Mouse (Mus musculus) right cerebral cortex, postnatal 4 days (tissue): ENCODE measurements around the gene Klf1.
A peak's percentile ranks its signal among the peaks of the same experiment; 100 is the strongest.

ENCODE experiments used
- DNase-seq: peaks from one replicate; pipeline ENCODE4 v3.0.0-alpha.2; 2022

The Klf1 gene

DNA sequence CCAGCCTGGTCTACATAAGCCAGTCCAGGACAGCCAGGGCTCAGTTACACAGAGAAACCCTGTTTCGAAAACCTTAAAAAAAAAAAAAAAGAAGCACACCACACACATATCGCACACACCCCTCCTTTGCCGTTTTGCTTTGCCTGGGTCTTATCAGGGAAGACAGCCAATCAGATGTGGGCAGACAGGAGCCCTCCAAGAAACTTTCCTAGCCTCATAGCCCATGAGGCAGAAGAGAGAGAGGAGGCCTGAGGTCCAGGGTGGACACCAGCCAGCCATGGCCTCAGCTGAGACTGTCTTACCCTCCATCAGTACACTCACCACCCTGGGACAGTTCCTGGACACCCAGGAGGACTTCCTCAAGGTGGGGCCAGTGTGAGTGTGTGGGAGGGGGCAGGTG, at the start of gene Klf1:
TSS of gene Klf1 (plus strand) at position 177 of the 400 bp plus-strand sequence.
- no peak for DNase-seq

DNA sequence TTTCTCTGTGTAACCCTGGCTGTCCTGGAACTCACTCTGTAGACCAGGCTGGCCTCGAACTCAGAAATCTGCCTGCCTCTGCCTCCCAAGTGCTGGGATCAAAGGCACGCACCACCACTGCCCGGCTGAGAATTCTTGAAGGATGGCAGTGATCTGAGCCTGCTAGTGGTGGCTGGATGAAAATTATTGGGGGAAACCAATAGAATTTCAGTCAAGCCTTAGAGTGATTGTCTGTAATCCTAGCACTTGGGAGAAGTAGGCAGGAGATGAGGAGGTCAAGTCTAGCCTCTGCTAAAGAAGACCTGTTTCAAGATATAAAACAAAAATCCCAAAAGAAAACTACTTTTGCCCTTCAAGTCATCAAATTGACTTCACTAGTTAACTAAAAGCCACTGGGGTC, 45.3 kb upstream of the Klf1 start:
- no peak for DNase-seq

- peak; percentile 88 for DNase-seq
Observed at GRCm38 (mm10) chr8:84856864-84857441, 44.8 kb upstream of the Klf1 start, which contains the start of gene Farsa. Gene Farsa, plus strand, starts transcription at chr8:84856989.

DNA sequence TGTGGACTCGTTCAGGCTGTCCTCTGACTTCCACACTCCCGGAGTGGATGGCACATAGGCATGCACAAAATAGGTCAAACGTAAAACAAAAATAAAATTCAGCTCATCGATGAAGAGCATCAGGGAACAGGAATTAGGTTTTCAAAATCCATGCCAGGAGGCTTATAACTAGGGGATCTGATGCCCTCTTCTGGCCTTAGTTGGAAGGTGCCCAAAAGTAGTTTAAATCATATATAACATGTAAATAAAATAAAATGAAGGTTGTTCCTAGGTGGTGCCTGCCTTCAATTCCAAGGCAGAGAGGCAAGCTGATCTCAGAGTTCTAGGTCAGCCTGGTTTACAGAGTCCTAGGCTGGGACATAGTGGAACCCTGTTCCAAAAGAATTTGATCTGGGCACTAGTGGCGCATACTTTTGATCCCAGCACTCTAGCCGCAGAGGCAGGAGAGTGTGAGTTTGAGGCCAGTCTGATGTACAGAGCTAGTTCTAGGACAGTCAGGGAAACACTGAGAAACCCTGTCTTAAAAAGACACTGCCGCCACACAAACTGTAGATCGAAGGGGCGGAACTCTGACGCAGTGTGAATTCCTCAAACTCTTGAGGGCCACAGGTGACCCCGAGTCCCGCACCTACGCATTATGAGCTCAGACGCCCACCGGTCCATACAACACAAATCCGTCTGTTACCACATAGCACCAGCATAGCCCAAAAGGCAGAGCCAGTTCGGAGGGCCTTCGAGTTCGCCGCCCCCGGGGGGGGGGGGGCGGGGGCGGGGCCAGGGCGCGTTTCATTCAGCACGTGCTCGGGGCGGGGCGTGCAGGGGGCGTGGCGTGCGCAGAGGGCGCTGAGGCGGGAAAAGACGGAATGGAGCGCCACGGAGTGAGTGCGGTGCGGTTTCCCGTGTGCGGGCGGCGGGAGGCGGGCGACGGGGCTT, 30.1 kb upstream of the Klf1 start, which contains the start of gene Syce2:
TSS of gene Syce2 (plus strand) at position 736 of the 933 bp plus-strand sequence.
- DNase-seq = peak; percentile 80

DNA sequence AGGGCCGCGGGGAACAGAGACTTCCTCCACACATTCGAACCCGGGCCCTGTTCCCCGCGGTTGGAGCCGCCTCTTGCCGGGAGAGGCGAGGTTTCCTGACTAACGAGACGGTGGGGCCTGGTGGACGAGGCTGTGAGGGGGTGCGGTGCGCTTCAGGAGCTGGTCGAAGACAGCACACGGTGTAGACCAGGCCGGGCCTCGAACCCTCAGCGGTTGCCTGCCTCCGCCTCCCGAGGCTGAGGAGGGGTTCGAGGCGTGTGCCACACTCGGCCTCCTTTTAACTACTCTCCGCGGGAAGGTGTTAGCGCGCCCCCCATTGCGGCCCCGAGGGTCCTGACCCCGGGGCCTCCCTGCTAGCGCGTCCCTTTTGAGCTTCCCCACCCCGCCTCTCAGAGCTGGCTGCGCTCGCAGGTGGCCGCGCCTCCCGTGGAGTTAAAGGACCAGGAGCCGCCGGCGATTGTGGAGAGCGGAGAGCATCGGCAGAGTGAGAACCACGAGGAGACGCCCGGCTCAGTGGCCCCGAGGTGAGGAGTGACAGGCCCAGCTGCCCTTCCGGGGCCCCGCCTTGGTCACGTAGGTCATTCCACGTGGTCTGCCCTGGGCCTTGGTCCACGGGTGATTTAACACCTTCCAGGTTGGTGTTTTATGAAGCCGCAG, 29.3 kb upstream of the Klf1 start:
- DNase-seq = peak; percentile 29

- DNase-seq = no peak
Observed at GRCm38 (mm10) chr8:84873016-84873415, 28.7 kb upstream of the Klf1 start.

- DNase-seq = no peak
Observed at GRCm38 (mm10) chr8:84874339-84874738, 27.4 kb upstream of the Klf1 start.

- no peak for DNase-seq
Observed at GRCm38 (mm10) chr8:84877297-84878035, 24.3 kb upstream of the Klf1 start.

DNA sequence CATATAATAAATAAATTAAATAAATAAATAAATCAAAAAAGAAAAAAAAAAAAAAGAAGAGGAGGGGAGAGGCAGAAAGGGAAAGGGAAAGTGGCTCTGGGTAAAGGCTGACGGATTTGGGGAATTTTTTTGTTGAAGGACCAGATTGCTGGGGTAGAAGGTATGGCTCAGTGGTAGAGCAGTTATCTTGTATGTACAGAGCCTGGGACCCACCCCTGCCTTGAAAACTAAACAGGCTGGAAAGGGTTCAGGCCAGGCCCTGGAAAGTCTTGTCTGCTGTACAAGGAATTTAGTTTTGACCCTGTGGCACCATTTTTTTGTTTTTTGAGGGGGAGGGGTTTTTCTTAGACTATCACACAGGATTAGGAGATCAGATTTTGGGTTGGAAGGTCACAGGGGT, 22.8 kb upstream of the Klf1 start:
- no peak for DNase-seq

DNA sequence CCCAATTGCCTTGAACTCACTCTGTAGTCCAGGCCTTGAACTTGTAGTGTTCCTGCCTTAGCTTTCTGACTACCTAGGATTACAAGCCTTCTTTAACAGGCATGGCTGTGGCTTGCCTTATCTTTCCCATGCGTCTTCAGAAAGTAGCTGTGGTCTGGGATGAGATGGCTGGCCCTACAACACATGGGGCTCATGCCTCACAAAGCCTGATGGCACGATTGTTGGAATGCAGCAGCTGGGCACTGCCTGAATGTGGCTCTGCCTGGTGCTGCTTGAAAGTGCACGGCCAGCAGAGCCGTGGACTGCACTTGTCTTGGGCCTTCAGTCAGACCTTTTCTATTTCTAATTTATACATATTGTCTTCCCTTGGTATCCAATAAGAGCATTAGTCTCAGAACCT, 17.0 kb upstream of the Klf1 start:
- DNase-seq = no peak

GRCm38 (mm10) chr8:84888280-84888679, 13.4 kb upstream of the Klf1 start:
- no peak for DNase-seq

- no peak for DNase-seq
Observed at GRCm38 (mm10) chr8:84889141-84889540, 12.6 kb upstream of the Klf1 start.

GRCm38 (mm10) chr8:84892993-84893708, 8.6 kb upstream of the Klf1 start:
- DNase-seq = no peak

DNA sequence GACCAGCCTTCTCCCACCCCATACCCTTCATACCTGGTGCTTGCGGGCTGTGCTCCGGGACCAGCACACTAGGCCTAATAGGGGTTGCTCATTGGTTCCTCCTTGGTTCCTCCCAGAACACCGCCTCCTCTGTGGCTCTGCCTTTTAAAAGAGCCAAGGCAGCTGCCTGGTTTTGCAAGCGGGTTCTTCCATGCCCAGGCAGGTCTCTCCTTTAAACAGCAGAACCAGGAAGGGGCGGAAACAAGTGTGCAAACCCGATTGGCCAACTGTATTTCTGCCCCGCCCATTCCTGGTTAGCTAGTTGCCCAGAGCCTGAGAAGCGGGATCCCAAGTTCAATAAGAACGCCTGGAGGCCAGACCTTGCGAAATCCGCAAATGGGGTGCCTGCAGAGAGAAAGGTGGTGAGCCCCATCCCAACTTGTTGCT, 8.0 kb upstream of the Klf1 start, which contains the start of gene Gcdh:
TSS of gene Gcdh (minus strand) at position 213 of the 426 bp plus-strand sequence.
- peak; percentile 72 for DNase-seq

- no peak for DNase-seq
Observed at GRCm38 (mm10) chr8:84895963-84896362, 5.8 kb upstream of the Klf1 start.

GRCm38 (mm10) chr8:84901071-84901470, 657 bp upstream of the Klf1 start:
- no peak for DNase-seq

- DNase-seq = no peak
Observed at GRCm38 (mm10) chr8:84902367-84902919, 715 bp downstream of the Klf1 start.

DNA sequence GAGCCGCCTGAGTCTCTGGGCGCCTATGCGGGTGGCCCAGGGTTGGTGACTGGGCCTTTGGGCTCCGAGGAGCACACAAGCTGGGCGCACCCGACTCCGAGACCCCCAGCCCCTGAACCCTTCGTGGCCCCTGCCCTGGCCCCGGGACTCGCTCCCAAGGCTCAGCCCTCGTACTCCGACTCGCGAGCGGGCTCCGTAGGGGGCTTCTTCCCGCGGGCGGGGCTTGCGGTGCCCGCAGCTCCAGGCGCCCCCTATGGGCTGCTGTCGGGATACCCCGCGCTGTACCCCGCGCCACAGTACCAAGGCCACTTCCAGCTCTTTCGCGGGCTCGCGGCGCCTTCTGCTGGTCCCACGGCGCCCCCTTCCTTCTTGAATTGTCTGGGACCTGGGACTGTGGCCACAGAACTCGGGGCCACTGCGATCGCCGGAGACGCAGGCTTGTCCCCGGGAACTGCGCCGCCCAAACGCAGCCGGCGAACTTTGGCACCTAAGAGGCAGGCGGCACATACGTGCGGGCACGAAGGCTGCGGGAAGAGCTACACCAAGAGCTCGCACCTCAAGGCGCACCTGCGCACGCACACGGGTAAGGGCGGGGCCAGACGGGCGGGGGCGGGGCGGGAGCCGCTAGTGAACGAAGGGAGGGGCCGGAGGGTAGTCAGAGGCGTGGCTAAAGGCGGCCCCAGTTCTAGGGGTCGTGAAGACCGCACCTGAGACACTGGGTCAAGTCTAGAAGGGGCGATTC, 1.4 kb downstream of the Klf1 start:
- DNase-seq = peak; percentile 92

GRCm38 (mm10) chr8:84904351-84904750, 2.6 kb downstream of the Klf1 start:
- no peak for DNase-seq

DNA sequence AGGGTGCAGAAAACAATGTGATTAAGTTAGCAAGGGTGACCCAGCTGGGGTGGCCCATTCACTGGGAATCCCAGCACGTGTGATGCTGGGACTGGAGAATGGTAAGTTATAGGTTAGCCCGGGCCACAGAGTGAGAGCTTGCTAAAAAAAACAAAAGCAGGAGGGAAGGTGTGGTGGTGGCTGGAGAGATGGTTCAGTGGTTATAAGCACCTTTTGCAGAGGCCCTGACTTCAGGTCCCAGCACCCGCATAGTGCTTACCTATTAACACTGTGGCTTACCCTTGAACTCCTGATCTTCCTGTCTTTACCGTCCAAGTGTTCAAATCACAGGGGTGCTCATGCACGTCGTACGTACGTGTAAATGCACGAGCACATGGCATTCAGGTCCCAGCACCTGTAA, 5.3 kb downstream of the Klf1 start:
- DNase-seq = no peak

DNA sequence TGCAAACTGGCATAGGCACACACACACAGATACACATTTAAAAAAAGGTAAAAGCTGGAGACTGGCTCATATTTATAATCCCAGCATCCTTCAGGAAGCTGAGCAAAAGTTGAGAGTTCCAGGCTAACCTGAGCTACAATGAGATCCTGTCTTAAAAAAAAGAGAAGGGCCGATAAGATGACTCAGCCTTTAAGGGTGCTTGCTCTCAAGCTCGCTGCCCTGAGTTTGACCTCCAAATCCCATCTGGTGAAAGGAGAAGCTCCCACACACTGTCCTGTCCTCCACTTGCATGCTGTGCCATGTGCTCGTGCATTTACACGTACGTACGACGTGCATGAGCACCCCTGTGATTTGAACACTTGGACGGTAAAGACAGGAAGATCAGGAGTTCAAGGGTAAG, 5.8 kb downstream of the Klf1 start:
- no peak for DNase-seq
